Mouse (Mus musculus): Measurements from ENCODE around the gene Zdhhc3. TPM values are rescaled to one million over a fixed set of nuclear protein-coding genes. Genes with fewer than 3 reads are reported as not detected.

Zdhhc3 gene
- polyA plus RNA-seq, 1 experiment from 2014 or later = 81.8 TPM

GRCm38 (mm10) chr9:123047665-123048064 is 65.3 kb downstream of the Zdhhc3 start:
- no peaks in the 10 kb centered on the region for H3K9me3 ChIP-seq
- H3K36me3 ChIP-seq = no peaks in the 10 kb centered on the region
- no peak overlapping the region for H3K4me3 ChIP-seq
- WGBS = 89% methylated on average over 1 of the region's 1 CpGs
- no peak overlapping the region for H3K9ac ChIP-seq
- H3K4me1 ChIP-seq (replicated peaks) = no peaks in the 10 kb centered on the region
- no peak overlapping the region for H3K4me2 ChIP-seq
- no peaks in the 10 kb centered on the region for H3K27me3 ChIP-seq
- no peak for ATAC-seq (ENCODE audit: low FRiP score)
- H3K27ac ChIP-seq = no peak overlapping the region

DNA sequence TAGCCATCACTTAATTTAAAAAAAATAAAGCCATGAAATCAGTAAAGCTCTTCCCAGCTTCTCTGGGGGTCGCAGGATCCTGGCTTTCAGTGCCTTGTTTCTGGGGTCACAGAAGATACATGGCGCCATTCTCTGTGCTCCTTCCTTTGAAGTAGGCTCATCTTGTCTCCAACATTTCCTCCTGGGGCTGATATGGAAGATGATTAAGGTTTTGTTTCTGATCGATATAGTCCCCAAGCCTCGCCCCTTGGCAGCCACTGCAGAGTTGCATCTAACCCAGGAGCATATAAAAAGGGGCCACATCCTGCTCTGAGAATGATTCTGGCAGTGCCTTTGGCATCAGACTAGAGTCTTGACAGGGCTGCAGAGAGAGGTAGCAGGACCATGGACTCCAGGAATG is 78.6 kb downstream of the Zdhhc3 start, which contains the start of gene Tgm4:
Gene Tgm4 (plus strand): TSS at position 301 of the 400 bp plus-strand sequence.
- Histone ChIP-seq H3K4me3 (no peak within 1 kb of the TSS), H3K4me2 (no peak within 1 kb of the TSS), H3K36me3 (no peaks in the 10 kb centered on the region), H3K9me3 (no peaks in the 10 kb centered on the region), H3K4me1 (replicated peaks) (no peaks in the 10 kb centered on the region), H3K27ac (no peak within 1 kb of the TSS), H3K27me3 (no peaks in the 10 kb centered on the region), H3K9ac (no peak within 1 kb of the TSS)
- no peak for ATAC-seq (ENCODE audit: low FRiP score)
- WGBS = 87% methylated on average over 4 of the region's 4 CpGs

GRCm38 (mm10) chr9:123031496-123032246 is 81.3 kb downstream of the Zdhhc3 start:
- no peaks in the 10 kb centered on the region for H3K9me3 ChIP-seq
- no peaks in the 10 kb centered on the region for H3K27me3 ChIP-seq
- no peak overlapping the region for H3K4me3 ChIP-seq
- no peaks in the 10 kb centered on the region for H3K36me3 ChIP-seq
- no peaks in the 10 kb centered on the region for H3K4me1 ChIP-seq (replicated peaks)
- 89% methylated on average over 13 of the region's 13 CpGs for WGBS
- H3K9ac ChIP-seq = no peak overlapping the region
- ATAC-seq (ENCODE audit: low FRiP score) = no peak
- H3K4me2 ChIP-seq = no peak overlapping the region
- no peak overlapping the region for H3K27ac ChIP-seq

- H3K4me3 ChIP-seq = no peak overlapping the region
- no peak overlapping the region for H3K27ac ChIP-seq
- no peaks in the 10 kb centered on the region for H3K27me3 ChIP-seq
- H3K4me1 ChIP-seq (replicated peaks) = peaks cover 19% of the 10 kb centered on the region
- WGBS = 92% methylated on average over 2 of the region's 2 CpGs
- no peak for ATAC-seq (ENCODE audit: low FRiP score)
- H3K9ac ChIP-seq = no peak overlapping the region
- no peaks in the 10 kb centered on the region for H3K36me3 ChIP-seq
- H3K9me3 ChIP-seq = no peaks in the 10 kb centered on the region
- H3K4me2 ChIP-seq = no peak overlapping the region
Measured at GRCm38 (mm10) chr9:123024201-123024600, 88.8 kb downstream of the Zdhhc3 start.

DNA sequence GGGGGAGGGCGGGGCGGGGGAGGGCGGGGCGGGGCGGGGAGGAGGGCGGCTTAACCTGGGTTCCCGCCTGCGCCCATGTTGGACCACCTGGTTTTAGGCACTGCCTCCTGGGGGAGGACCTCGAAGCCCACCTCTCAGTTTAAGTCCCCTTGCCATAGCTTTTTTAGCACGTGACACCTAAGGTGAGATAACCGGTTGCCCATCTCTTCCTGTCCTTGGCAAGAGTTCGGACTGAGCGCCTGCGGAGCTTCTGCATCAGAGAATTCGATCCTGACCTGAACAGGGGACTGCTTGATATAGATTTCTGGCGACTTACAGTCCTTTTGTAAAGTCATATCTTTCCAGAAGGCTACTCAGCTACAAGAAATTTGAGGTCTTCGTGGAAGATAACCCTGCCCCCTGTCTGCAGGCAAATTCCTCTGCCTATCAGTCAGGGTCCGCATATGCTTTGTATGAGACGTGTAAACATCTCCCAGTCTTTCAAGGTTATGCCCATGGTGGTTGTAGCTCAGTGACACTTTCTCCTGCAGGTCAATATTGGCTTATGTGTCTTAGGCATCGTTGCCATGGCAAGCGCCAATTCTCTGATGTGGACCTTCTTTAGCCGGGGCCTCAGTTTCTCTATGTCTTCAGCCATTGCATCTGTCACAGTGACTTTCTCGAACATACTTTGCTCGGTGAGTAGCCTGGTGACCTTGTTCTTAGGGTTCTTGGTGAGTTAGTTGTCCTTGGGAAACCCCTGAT is 91.2 kb downstream of the Zdhhc3 start:
- no peaks in the 10 kb centered on the region for H3K9me3 ChIP-seq
- WGBS = 44% methylated on average over 16 of the region's 24 CpGs
- peaks cover 31% of the 10 kb centered on the region for H3K4me1 ChIP-seq (replicated peaks)
- ATAC-seq (ENCODE audit: low FRiP score) = peak; percentile 33
- peak overlapping the region; percentile 67 for H3K4me3 ChIP-seq
- no peaks in the 10 kb centered on the region for H3K27me3 ChIP-seq
- H3K27ac ChIP-seq = peak overlapping the region; percentile 95
- no peaks in the 10 kb centered on the region for H3K36me3 ChIP-seq
- H3K4me2 ChIP-seq = peak overlapping the region; percentile 64
- peak overlapping the region; percentile 85; the same call in 1 of the 2 replicates for H3K9ac ChIP-seq

DNA sequence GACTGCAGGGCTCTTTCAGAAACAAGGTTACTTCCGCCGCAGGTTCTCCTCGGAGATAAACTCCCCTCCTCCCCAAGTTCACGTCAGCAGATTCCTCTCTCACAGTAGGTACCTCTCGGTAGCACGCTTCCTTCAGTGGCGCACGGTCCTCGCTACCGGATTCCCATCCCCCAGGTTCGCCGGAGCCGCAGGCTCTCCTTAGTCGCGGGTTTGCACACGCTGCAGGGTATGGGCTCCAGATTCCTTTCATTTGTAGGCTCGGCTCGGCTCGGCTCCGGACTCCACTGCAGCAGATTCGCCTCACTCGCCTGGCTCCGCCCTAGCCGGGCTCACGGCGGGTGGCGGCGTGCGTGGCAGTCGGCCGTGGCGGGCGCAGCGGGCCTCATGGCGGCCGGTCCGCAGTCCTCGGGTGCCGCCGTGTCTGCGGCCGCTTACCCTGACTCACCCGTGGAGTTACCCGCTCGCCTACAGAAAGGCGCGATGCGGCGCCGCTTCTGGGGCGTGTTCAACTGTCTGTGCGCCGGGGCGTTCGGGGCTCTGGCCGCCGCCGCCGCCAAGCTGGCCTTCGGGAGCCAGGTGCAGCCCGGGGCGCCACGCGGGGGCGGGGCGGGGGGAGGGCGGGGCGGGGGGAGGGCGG is 91.9 kb downstream of the Zdhhc3 start, which contains the start of gene Tmem42:
Gene Tmem42 (plus strand): TSS at position 332 of the 637 bp plus-strand sequence.
- Histone ChIP-seq H3K4me3 (peak within 1 kb of the TSS; percentile 67), H3K9ac (peak within 1 kb of the TSS; percentile 85), H3K27me3 (no peaks in the 10 kb centered on the region), H3K9me3 (no peaks in the 10 kb centered on the region), H3K36me3 (peaks cover 3% of the 10 kb centered on the region), H3K4me2 (peak within 1 kb of the TSS; percentile 64), H3K4me1 (replicated peaks) (peaks cover 36% of the 10 kb centered on the region), H3K27ac (peak within 1 kb of the TSS; percentile 95)
- WGBS = under 1% methylated on average over 41 of the region's 69 CpGs
- ATAC-seq (ENCODE audit: low FRiP score) = peak; percentile 97

Other genes starting within 250 kb of the Zdhhc3 start
- gene Zfp445, start 247.2 kb downstream of the Zdhhc3 start, polyA plus RNA-seq (2015; fragmentation: Nextera tagmentation; extraction: Ambion mirVana) = 96.8 and 102 TPM in 2 replicates
- gene Zkscan7, start 227.5 kb downstream of the Zdhhc3 start, polyA plus RNA-seq (2015; fragmentation: Nextera tagmentation; extraction: Ambion mirVana) = 3.9 and 4.5 TPM in 2 replicates
- gene Zfp105, start 190.1 kb downstream of the Zdhhc3 start, polyA plus RNA-seq (2015; fragmentation: Nextera tagmentation; extraction: Ambion mirVana) = 24.8 and 24.9 TPM in 2 replicates
- gene 1110059G10Rik, start 162.2 kb downstream of the Zdhhc3 start, polyA plus RNA-seq (2015; fragmentation: Nextera tagmentation; extraction: Ambion mirVana) = 32.1 and 34.9 TPM in 2 replicates
- gene Kif15, start 162.2 kb downstream of the Zdhhc3 start, polyA plus RNA-seq (2015; fragmentation: Nextera tagmentation; extraction: Ambion mirVana) = 14.8 and 16.6 TPM in 2 replicates
- gene Tmem42, start 91.9 kb downstream of the Zdhhc3 start, polyA plus RNA-seq (2015; fragmentation: Nextera tagmentation; extraction: Ambion mirVana) = 23.8 and 25.0 TPM in 2 replicates
- 0.48 and 0.55 TPM in 2 replicates for gene Tgm4, start 78.5 kb downstream of the Zdhhc3 start, polyA plus RNA-seq (2015; fragmentation: Nextera tagmentation; extraction: Ambion mirVana)
- gene Exosc7, start within 50 bp of the Zdhhc3 start, polyA plus RNA-seq (2015; fragmentation: Nextera tagmentation; extraction: Ambion mirVana) = 75.8 and 78.1 TPM in 2 replicates
- 0.62 and 0.93 TPM in 2 replicates for gene Clec3b, start 37.7 kb upstream of the Zdhhc3 start, polyA plus RNA-seq (2015; fragmentation: Nextera tagmentation; extraction: Ambion mirVana)
- 0.09 and 0.16 TPM in 2 replicates for gene Cdcp1, start 102.8 kb upstream of the Zdhhc3 start, polyA plus RNA-seq (2015; fragmentation: Nextera tagmentation; extraction: Ambion mirVana)
- 22.0 and 24.5 TPM in 2 replicates for gene Tmem158, start 147.6 kb upstream of the Zdhhc3 start, polyA plus RNA-seq (2015; fragmentation: Nextera tagmentation; extraction: Ambion mirVana)

Data from hindbrain, embryonic 13.5 days (tissue).